Mouse (Mus musculus): Measurements from ENCODE around the gene Hprt.

Gene Hprt

GRCm38 (mm10) chrX:53045187-53045903 is 57.4 kb downstream of the Hprt start:
- DNase-seq = peak; percentile 29 to 41

GRCm38 (mm10) chrX:53046033-53046432 is 58.1 kb downstream of the Hprt start:
- no peak for DNase-seq

GRCm38 (mm10) chrX:53046911-53047310 is 59.0 kb downstream of the Hprt start:
- DNase-seq = no peak

- DNase-seq = no peak
These were observed 61.3 kb downstream of the Hprt start for GRCm38 (mm10) chrX:53049196-53049595.

GRCm38 (mm10) chrX:53050353-53050752 is 62.4 kb downstream of the Hprt start:
- DNase-seq = no peak

GRCm38 (mm10) chrX:53052652-53053500 is 64.9 kb downstream of the Hprt start:
- no peak for DNase-seq

GRCm38 (mm10) chrX:53053885-53054284 is 65.9 kb downstream of the Hprt start:
- DNase-seq = no peak

GRCm38 (mm10) chrX:53055771-53056170 is 67.8 kb downstream of the Hprt start:
- peak in 1 of 2 experiments; percentile 6 for DNase-seq

GRCm38 (mm10) chrX:53056627-53057026 is 68.7 kb downstream of the Hprt start:
- peak; percentile 26 to 35 for DNase-seq

GRCm38 (mm10) chrX:53057054-53057759 is 69.3 kb downstream of the Hprt start:
- DNase-seq = peak; percentile 82 to 83

- DNase-seq = no peak
These were observed 69.8 kb downstream of the Hprt start for GRCm38 (mm10) chrX:53057760-53058090.

- DNase-seq = peak in 1 of 2 experiments; percentile 4
These were observed 70.7 kb downstream of the Hprt start for GRCm38 (mm10) chrX:53058459-53059280.

- no peak for DNase-seq
These were observed 71.6 kb downstream of the Hprt start for GRCm38 (mm10) chrX:53059426-53060007.

GRCm38 (mm10) chrX:53064406-53064805 is 76.5 kb downstream of the Hprt start:
- no peak for DNase-seq
